Mouse (Mus musculus): Measurements from ENCODE around the gene Atp1a4.

The Atp1a4 gene

DNA sequence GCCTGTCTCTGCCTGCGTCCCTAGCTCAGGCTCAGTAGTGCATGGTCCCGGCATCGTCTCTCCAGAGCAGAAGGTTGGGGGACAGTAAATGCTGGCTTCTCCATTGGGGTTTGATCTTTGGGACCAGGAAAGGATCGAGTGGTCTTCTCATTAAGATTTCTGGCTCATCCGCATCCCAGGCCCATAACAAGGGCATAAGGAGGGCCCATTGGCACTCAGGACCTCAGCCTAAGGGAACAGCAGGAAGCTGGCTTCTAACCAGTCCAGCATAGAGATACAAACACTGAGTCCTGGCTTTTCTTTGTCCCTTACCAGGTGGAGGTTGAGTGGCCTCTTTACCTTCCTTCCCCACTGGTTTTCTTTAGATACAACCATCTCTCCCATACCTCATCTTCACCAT lies 60.4 kb downstream of the Atp1a4 start:
- DNase-seq (ENCODE audit: low read depth), result no peak

DNA sequence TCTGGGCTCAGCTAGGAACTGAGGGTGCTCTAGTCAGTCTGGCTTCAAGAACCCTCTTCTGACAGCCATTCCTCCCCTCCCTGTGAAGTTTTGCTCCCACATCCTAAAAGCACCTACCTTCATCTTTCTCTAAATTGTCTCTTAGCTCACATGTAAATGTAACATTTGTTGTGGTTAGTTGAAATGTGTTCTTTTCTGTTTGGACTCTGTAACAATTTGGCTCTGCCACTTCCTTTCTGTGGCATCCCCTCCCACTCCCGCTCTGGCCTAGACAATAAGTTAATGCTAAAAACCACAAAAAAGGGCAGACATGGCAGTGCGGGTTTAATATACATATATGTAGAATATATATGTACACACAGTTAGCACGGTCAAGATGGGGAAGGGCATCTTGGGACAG lies 61.1 kb downstream of the Atp1a4 start:
- DNase-seq (ENCODE audit: low read depth), result no peak

DNA sequence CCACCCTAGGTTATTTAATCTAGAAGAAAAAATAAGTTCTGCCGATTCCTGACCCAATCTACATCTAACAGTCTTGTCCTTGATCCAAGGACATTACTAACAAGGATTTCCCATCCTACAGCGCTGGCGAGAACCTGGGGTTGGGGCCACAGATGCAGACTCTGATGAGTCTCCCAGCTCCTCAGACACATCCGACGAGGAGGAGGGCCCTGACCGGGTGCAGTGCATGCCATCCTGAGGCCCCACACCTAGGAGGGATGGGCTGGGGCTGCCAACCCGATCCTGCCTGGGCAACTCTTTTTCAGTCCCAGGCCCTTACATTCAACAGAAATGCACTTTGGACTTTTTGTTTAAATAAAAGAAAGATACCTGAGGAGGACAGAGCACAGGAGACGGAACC lies 63.8 kb downstream of the Atp1a4 start:
- no peak for DNase-seq (ENCODE audit: low read depth)

DNA sequence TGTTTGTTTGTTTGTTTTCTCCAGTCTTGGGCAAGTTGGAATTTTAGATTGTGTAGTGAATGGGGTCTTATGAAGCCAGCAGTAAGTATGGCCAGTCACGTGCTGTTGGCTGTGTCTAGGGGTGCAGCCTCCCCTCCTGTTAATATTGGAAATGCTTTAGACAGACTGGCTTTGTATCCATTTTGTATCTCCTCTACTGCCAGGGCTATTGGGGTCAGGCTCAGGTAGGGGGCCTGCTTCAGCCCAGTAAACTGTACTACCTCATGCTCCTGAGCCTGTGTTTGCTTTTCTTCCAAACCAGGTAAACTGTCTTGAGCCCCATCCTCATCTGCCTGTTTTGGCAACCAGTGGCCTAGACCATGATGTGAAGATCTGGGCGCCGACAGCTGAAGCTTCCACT lies 66.0 kb downstream of the Atp1a4 start:
- no peak for DNase-seq (ENCODE audit: low read depth)

DNA sequence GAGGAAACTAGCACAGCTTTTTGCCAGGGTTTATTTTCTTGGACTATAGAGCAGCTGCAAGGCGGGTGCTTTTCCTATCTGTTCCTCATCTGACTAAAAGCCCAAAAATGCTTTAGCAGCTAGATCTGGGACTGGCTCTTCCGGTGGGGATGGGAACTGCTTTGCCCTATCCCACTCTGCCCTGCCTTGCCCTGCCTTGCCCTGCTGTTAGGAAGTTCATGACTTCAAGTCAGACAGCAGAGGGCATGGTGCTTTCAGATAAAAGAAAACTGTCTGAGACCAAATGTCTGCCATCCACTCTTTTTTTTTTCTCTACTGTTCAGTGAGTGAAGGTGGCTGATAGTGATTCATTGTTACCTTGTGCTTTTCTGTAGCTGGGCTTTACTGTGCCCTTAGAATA lies 66.6 kb downstream of the Atp1a4 start:
- DNase-seq (ENCODE audit: low read depth), result no peak

DNA sequence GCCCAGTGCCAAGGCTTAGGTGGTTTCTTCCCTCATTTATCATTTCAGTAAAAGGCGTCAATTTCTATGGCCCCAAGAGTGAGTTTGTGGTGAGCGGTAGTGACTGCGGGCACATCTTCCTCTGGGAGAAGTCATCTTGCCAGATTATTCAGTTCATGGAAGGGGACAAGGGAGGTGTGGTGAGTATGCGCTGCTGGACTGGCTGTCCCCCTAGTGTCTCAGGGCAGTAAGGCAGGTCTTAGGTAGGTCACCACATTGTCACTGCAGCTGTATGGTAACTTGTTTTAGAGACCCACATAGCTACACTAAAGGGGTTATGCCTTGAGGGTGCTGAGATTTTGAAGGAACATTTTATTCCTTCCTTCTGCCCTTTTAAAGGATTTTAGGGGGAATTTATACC lies 69.3 kb downstream of the Atp1a4 start:
- no peak for DNase-seq (ENCODE audit: low read depth)

DNA sequence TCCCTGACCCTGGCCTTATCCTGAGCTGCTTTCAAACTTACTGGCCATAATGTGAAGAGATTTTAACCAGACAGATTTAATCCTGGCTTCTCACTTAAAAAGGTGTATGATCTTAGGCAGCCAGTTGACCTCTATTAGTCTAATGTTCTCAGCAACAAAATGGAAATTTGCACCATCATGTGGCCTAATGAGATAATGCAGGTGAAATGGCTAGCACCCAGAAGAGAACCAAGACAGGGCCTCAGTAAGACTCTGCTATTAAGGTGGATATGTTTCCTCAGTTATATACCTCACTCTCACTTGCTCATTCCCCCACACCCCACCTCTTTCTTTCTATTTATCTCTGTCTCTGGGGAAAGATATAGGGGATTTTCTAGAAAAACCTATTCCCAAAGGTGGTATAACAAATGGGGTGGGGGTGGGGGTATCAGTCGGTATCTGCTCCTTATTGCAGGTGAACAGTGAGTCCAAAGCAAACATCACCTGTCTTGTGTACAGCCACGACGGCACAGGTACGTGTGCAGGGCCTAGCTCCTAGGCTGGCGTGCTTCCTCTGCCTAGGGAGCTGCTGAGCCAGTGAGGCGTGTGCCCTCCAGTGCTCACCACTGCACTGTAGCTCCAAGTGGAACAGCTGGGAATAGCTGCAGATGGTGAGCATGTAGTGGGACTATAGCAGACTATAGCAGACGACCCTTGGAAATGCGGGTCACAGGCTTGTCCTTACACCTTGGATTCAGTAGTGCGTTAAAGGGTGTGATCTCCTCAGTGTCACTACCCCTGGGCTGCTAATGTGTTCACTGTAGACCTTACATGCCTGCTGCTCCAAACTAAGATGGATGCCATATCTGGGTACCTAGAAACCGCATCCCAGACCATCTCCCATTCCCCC lies 71.6 kb downstream of the Atp1a4 start:
- no peak for DNase-seq (ENCODE audit: low read depth)

DNA sequence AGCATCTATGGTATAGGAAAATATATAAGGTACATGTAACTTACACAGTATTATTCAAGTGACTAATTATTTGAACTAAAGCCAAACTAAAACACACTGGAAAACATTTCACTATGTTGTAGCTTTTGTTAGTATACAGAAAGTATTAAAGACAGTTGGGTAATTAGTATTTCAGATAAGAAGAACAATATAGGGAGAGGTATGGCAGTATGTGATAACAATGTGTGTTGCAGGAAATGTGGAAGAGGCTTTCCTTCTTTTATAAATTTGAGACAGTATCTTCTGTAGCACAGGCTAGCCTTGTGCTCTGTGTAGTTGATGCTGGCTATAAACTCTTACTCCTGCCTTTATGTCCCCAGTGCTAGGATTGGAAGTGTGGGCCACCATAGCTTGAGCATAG lies 74.3 kb downstream of the Atp1a4 start:
- no peak for DNase-seq (ENCODE audit: low read depth)

DNA sequence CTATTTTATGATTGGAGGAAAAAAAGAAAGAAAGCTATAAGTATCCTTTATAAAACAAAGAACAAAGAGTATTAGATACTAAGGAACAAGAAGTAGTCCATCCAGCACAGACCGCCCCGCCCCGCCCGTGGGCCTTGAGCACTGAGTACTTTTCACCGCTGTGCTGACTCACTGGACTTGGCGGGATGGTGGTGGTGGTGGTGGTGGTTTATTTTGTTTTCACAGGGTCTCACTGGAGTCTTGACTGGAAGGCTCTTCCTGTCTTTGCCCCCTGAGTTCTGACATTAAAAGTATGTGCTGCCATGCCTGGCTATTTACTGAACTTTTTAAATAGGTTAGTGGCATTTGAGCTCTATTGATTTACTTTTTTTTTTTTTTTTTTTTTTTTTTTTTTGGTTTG lies 75.2 kb downstream of the Atp1a4 start:
- no peak for DNase-seq (ENCODE audit: low read depth)

DNA sequence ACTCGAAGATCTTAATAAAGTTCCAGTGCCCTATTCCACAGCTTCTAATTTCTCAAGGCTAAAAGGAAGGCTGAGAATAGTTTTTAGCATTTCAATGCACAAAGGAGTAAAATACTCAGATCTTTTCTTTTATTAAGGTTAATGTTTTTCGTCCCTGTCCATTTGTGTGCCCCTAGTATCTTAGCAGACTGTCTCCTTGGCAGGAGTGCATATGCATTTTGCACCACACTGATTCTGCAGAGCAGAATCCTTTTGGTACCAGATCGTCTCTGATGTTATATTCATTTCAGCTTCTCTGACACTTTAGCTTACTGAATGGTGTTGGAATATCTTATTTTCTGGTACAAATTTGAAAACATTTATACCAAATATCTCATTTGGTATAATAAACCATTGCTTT lies 76.4 kb downstream of the Atp1a4 start:
- DNase-seq (ENCODE audit: low read depth), result no peak

DNA sequence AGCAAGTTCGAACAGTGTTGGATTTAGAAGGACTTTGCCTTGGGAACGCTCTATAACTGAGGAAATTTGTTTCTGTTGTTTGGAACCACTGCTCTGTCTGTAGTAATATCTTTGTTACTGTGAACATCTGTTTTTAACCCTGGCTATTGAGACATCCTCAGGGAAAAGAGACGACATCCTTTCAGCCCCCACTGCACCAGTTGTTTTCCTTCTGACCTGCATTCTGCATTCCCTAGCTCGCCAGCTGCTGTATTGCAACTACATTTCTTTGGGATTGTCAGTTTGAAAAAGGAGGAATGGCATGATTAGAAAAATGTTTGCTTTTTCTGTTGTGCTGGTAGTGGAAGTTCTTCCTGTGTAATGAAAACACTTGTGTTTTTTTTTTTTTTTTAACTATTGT lies 77.3 kb downstream of the Atp1a4 start:
- DNase-seq (ENCODE audit: low read depth), result no peak

DNA sequence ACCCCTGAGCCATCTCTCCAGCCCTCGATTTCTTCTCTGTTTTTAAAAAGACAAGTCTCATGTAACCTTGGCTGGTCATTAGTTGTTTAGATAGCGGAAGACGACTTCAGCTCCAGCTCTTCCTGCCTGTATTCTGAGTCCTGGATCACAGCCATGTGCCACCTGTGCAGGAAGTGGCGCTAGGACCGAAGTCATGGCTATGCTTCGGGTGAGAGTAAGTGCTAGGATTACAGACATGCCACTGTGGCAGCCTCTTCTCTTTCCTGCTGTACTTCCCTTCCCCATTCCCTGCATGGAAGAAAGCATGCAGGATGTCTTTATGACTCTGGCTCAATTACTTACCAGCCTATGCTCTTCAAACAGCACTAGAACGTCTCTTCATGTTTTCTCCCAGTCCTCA lies 79.1 kb downstream of the Atp1a4 start:
- no peak for DNase-seq (ENCODE audit: low read depth)

DNA sequence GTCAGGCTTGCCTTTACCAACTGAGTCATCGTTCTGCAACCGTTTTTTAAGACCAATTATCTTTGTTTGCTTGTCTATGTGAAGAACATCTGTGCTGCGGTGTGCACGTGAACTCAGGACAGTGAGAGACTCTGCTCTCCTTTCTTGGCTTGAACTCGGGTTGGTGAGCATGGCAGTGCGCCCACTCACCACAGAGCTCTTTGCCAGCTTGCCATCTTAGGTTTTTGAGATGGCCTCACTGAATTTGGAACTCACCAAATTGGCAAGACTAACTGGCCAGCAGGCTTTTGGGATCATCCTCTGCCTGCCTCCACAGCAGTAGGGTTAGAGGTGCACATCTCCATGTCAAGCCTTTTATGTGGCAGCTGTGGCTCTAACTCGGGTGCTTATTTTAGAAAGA lies 80.4 kb downstream of the Atp1a4 start:
- DNase-seq (ENCODE audit: low read depth), result no peak
